Mouse (Mus musculus) spleen, embryonic (tissue): ENCODE measurements around the gene Cysrt1.

Experiments
- CTCF ChIA-PET: fragments of 350-600 bp; sonication (Branson Sonifier 250); formaldehyde crosslinking; loops from one replicate; lab custom pipeline; 2022; lab: Charles Lee

Cysrt1 gene

DNA sequence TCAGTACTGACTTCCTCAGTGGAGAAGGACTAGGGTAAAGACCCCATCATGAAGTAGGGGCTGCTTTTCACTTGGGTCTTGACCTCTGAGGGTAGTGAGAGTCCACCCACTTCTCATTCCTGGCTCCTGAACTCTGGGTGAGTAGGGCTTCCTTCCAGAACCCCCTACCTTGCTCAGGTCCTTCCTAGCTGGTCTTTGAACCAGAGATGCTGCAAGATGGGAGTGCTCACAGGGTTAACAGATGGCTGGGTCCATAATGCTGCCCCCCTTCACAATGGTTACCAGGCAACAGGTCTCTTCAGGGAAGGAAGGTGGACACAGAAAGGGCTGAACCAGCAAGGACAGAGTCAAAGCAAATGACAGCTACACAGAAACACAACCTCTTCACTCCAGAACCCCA is 23.8 kb downstream of the Cysrt1 start, which contains the start of gene Fam166a:
Gene Fam166a (plus strand): TSS at position 301 of the 400 bp plus-strand sequence.
- CTCF ChIA-PET: interaction anchor here (1.0 kb wide), 1 partner anchor 8 kb away, joined by 3 read pairs; no protein-coding TSS in a partner anchor

DNA sequence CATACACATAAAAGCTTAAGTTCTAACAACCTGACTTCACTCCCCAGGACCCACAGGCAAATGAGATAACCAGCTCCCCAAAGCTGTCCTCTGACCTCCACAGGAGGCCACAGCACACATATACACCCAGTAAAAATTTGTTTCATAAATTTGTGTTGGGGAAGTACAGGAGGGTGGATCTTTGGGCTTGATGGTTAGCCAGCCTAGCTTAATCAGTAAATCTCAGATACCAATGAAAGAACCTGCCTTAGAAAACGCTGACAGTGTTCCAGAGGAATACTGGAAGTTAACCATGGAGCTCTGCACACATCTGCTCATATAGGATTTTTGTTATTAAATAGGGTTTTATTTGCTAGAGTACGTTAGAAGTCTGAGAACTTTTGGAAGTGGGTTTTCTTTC is 24.6 kb downstream of the Cysrt1 start:
- CTCF ChIA-PET: no interaction called here

DNA sequence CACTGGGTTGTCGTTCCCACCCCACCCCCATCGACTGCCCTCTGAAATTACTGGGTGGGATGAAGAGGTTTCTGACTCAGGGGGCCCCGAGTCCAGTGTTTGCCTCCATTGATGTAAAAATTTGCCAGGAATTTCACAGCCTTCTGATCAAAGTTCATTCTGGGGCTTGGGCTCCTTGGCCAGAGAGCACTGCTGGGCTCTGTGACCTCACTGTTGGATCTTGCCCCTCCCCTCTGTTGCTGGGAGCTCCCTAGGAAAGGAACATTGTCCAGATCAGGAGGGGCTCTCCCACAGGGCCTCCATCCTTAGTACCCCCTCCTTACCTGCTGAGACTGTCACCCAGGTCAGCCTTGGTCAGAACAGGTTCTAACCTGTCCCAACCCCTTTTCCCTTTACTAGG is 27.8 kb downstream of the Cysrt1 start, which contains the start of gene Stpg3:
Gene Stpg3 (minus strand): TSS at position 194 of the 400 bp plus-strand sequence.
- CTCF ChIA-PET: no interaction called here

DNA sequence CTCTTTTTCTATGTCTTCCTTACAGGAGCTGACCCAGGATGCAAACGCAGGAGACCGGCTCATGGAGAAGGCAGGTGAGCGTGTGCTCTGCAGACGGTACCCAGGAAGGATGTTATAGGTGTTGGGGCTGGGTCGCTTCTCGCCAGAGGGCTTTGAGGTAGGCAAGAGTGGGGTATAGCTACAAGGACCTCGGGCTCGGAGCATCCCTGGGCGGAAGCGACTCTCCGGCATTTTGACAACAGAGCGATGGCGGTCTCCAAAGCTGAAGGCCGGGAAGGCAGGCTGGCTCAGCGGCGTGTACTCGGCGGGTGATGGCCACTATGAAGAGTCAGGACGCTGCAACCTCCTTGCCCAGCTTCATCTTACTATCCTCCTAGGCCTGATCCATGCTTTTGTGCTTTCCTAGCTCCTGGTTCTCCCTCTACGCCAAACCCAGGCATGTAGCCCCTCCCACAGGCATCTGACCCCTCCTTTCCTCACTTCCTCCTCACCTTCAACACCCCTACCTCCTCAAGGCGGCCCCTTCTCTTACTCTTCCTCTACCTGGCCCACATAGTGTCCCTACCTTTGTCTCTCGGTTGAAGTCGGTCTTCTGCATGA is 28.9 kb downstream of the Cysrt1 start:
- CTCF ChIA-PET: no interaction called here

DNA sequence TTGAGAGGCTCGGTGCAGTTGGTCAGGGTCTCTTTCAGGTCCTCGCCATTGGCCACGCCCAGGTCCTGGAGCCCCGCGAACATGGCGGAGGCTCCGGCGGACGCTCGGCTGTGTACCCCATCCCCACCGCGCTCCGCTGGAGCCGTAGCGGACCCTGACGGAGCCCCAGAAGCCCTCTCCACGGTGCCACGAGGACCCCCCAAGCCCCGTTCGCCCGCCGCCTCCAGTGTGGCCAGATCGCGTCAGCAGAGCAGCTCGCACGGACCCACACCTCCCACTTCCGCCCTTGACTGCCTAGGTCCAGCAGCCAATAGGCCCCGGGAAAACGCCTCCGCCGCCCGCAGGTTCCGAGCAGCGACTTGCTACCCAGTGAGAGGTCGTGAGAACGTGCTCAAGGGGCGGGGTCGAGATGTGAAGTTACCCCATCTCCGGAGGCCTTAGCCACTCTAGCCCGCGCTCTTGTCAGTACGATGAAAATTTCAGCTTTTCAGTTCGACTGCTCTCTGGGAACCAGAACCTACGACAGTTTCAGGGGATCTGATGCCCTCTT is 31.1 kb downstream of the Cysrt1 start, which contains the start of gene Nelfb:
Gene Nelfb (minus strand): TSS at position 369 of the 550 bp plus-strand sequence.
- CTCF ChIA-PET: interaction anchor here (0.6 to 1.0 kb wide), 2 partner anchors 8 to 12 kb away, joined by 3 read pairs; partner anchors contain the start of gene Fam166a

DNA sequence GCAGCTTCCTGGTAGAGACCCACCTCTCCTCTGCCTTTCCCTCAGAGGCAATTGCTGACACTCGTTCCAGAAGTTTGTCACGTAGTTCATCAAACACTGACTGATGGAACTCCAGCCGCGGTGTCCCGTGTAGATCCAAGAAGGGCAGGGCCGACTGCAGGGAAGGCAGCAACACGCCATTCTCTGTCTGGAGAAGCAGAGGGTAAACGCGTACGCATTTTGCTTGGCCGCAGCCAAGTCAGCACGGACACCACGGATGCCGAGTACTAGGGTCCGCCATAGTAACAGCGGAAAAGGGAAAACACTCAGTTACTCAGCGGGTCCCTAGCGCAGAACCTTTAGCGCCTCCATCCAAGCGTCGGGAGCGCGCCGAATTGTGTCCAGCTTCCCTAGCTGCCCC is 31.6 kb downstream of the Cysrt1 start:
- CTCF ChIA-PET: interaction anchor here (0.6 to 0.9 kb wide), 2 partner anchors 8 to 13 kb away, joined by 3 to 4 read pairs; partner anchors contain the start of gene Fam166a

DNA sequence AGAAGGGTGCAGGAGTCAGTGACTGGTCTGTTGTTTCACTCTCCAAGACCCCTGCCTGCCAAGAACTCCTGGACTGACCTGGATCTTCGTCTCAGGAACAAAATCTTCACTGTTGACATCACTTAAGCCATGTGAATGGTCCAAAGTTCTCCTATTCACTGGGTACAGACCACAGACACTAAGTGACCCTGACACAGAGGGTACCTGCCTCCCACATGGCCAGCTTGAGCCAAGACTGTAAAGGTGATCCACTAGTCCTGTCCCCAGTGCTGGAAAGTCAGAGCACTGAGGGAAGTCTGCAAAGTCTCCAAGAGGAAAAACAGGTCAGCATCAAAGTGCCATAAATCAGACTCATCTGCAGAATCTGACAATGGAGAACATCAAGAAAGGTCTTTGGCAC is 34.7 kb downstream of the Cysrt1 start:
- CTCF ChIA-PET: no interaction called here

DNA sequence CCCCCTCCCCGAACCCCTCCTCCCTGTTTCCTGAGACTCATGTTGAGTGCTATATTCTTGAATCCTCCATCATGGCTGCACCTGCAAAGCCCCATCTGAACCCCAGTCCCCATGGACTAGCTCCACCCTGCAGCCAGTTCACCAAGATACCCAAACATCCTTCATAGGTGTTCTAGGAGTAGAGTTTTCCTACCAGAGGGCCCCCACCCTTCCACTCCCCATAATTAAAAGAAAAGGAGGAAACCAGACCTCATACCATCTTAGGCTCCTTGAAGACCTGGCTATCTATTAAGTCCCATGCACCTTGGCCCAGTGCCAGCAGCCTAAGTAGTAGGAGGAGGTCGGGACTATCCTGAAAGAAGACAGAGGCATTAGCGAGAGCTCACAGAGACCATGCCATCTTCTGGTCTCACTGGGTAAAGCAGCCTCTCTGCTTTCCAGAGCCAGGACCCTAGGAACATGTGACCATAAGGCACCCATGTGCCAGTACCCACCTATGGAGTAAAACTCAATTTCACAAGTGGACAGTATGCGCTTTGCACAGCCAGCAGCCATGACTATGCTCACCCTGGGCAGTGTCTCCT is 38.5 kb downstream of the Cysrt1 start:
- CTCF ChIA-PET: no interaction called here

DNA sequence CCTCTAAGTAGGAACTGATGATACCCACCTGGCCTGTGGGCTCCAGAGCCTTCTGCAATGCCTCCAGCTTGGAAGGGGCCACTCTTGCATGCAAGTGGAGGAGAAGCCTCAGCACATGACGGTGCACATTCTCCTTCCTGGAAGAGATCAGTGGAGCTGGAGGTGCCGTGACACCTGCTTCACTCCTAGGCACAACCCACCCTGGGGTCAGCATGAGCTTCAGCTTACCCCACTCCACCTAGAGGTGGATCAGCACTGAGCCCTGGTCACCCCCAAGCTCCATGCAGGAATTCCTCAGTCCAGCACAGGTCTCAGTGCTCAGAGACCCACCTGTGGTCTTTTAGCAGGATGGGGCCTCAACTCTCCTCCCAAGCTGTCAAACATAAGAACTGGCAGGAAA is 41.6 kb downstream of the Cysrt1 start:
- CTCF ChIA-PET: interaction anchor here (0.5 kb wide), 1 partner anchor 8 kb away, joined by 4 read pairs; no protein-coding TSS in a partner anchor

DNA sequence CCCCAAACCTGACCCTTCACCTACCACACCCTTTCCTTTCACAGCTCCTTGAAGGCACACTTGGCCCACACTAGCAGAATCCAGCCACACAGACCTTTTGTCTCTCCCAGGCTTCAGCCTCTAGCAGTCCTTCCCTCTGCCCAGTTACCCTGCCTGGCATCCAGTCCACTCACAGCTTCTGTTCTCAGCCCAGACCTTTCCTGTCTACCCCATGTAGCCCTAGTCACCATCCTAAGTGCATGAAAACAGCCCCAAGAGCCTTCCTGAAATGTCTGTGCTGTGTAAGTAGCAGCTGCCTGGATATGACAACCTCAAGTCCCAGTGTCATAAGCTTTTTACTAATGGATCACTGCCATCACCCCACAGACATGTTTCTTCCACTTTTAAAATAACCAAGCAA is 44.3 kb downstream of the Cysrt1 start:
- CTCF ChIA-PET: interaction anchor here (0.6 kb wide), 1 partner anchor 59 kb away, joined by 3 read pairs; no protein-coding TSS in a partner anchor

DNA sequence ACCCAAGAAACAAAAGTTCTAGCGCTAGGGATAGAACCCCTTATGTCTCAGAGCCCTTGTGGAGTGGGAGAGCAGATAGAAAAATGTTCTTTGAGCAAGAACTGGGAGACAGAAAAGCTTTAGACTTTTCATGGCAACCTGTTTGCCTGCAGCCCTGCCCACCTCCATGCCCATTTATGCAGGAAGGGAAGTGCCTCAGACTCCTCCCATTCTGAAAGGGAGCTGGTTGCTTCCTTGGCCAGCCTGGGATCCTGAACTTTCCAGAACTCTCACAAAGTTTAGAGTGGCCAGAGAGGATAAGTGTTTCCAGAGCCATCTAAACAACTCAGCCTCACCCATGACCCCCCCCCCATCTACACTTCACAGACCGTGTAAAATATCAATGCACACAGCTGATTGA is 45.1 kb downstream of the Cysrt1 start:
- CTCF ChIA-PET: interaction anchor here (0.5 to 1.3 kb wide), 4 partner anchors 13 to 64 kb away, joined by 3 to 11 read pairs (median 4); no protein-coding TSS in a partner anchor

DNA sequence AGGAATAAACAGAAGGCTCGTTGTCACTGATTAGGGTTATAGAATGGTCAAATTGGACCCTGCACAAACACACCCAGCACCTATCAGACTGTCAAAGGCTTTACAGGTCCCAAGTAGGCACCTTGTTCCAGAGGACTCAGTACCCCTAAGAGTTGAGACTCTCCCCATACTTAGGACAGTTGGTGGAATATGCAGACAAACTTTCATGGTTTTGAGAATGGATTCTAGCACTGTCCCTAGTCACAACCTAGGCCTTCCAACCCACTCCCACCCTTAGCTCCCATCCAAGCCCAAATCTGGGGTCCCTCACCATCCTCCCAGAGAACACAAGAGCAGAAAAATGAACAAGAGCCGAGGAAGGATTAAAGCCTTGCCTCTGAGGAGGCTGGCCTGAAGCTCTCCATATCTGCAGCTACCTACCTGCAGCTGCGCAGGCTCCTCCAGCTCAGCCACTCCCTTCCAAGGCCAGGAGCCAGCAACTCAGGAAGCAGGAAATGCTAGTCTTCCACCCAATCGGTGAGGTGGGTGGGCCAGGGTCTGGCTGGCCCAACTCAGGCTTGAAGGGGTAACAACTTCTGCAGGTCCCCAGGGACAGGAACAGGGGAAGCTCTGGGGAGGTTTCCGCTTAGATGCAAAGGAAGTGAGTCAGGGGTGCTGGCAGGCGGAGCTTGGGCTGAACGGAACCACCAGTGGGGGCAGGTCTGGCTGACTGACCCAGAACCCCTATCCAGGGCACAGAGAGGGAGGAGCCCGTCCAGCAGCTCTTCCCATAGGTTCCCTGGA is 45.9 kb downstream of the Cysrt1 start, which contains the start of gene Tor4a:
Gene Tor4a (minus strand): TSS at position 715 of the 783 bp plus-strand sequence.
- CTCF ChIA-PET: interaction anchor here (0.5 to 1.3 kb wide), 3 partner anchors 32 to 65 kb away, joined by 4 to 11 read pairs (median 5); no protein-coding TSS in a partner anchor

DNA sequence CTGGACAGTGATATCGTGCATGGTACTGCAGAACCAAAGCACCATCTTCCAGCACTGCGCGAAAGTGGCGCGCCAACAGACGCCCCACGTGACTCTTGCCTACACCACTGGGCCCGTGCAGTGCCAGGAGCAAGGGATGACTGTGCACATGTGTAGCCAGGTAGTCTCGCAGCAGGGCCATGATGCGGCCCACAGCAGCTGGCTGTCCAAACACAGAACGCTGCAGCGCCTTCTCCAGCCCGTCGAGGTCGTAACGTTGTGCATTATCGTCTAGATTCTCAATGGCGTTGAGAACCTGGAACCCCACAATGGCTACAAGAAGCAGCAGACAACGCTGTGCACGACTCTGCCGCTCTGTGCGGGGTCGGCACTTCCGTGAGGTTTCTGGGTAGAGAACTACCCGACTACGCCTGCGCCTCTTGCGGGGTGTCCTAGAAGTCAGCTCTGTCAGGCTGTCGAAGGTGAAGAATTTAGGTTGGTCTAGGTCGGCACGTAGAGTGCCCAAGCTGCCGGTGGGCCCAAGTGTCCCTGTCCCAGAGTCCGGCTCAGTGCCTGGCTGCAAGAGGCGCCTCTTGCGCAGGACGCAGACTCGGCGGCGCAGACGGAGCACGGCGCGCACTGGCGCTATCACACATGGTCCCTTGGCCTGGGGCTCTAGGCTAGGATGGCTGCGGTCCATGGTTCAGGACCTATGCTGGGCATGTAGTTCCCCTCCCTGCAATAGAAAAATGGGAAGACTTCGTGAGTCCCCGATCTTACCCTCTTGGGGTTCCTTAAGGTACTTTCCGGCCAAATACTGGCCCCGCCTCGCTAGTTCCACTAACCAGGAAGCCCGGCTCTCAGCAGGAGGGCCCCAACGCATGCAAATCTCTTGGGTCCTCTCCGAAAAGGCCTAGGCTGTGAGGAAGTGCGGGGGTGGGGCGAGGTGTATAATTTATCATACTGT is 46.8 kb downstream of the Cysrt1 start:
- CTCF ChIA-PET: interaction anchor here (1.1 to 1.3 kb wide), 2 partner anchors 33 to 66 kb away, joined by 4 to 5 read pairs; no protein-coding TSS in a partner anchor

DNA sequence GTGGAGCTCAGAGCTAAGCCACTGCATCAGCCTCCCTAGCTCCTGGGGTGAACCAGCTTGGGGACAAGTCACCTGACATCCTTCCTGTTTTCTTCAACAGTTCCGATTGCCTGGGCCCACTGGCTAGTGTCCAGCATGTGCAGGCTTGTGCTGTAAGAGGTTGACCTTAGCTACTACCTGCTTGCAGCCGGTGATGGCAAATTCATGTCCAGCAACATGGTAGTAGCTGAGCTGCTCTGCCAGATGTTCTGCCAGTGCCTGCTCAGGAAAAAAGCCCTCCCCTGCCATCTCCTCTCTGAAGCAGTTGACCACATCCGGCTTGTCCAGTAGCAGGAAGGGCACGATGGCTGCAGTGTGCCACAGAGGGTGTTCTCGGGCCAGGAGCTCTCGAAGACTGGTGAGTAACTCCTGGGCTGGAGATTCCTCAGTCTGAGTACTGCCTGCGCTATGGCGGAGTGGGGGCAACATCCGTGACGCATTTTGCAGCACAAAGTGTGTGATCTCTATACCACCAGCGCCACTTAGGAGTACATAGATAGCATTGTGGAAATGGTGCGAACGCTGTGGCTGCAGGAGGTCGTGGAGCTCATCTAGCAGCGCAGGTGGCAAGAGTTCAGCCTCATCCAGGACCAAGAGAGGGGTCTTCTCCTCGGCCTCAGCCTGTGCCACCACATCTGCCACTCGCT is 47.6 kb downstream of the Cysrt1 start:
- CTCF ChIA-PET: interaction anchor here (0.5 to 1.7 kb wide), 6 partner anchors 14 to 312 kb away, joined by 3 to 10 read pairs (median 4); partner anchors contain the start of genes Nrarp and Tprn

DNA sequence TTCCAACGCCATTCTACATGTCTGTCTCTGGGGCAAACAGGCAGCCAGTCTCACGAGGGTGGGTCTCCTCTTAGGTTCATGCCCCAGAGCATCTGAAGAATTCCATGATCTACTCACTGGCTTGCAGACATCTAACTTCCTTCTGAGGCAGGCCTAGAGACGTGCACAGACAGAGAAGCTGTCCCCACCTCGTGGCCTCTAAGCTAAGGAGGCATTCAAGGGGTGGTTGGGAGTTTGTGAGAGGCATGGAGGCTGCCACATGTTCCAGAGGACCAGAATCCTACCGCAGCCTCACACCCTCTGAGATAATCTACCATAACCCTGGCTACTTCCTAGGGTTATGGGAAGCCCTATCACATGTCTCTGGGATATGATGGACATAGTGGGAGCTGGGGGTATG is 48.2 kb downstream of the Cysrt1 start:
- CTCF ChIA-PET: interaction anchor here (0.5 to 1.7 kb wide), 7 partner anchors 13 to 311 kb away, joined by 3 to 10 read pairs (median 4); partner anchors contain the start of genes Nrarp and Tprn

DNA sequence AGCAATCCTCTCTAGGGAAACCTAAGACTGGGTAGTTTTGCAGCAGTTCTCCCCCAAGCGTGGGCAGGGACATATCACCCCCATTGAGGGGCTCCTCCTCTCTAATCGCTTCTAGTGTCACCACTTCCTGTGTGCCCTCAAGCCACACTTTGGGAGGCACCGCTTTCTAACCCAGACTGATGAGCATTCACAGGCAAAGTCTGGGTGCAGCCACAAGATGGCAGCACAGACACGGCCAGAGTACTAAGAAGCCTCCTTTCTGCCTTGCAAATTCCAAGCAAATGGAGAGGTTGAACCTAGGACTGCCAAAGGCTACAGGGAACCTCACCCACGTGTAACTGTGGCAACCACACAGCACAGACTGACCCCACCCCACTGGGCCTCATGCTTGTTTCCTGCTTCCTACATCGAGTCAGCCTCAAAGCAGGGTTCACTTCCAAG is 48.9 kb downstream of the Cysrt1 start:
- CTCF ChIA-PET: interaction anchor here (0.6 to 1.7 kb wide), 6 partner anchors 13 to 99 kb away, joined by 3 to 12 read pairs (median 4); partner anchors contain the start of gene Nrarp
